Mouse (Mus musculus): ENCODE data around the gene Fgf13. TPM values are rescaled to one million over a fixed set of nuclear protein-coding genes. Genes with fewer than 3 reads are reported as not detected.

Gene Fgf13
- polyA plus RNA-seq, 1 experiment from 2014 or later, result 18.1 TPM

DNA sequence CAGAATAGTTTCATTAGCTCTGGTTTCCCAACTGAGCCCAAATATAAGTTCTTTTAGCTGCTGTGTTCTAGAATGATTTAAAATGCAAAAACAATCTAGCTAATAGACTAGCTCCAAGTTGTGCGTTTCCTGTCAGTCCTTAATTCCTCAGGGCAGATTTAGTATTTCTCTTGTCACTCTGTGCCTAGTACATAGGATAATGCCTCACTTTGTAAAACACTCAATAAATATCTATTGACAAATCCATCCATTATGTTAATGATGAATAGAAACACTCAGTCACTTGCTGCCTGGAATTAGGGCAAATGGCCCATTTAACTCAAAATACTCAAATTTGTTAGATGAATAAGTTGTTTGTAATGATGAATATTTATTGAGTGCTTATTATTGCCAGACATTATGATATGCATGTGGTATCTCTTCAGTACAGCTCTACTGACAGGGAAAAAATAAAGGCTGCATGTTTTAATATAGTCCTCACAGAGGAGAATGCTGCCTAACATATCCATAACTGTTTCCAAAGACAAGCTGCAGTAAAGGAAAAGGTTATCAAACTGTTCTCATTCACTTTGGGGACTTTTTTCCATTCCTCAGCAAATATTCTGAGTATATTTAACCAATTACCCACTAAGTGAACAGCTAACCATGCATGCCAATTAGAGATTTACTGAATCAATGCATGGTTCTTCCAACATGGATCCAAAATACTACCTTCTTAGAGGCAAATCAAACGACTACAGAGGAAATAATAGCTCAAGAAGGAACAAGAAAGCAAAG is 327.0 kb downstream of the Fgf13 start:
- WGBS, result 27% methylated on average over 2 of the region's 2 CpGs
- DNase-seq (ENCODE audit: low spot score) (no peak), ATAC-seq (replicated peaks; ENCODE audit: low FRiP score) (peak; percentile 71)
- H3K4me3 ChIP-seq (ENCODE audit: low read depth, low read length), result no peak overlapping the region
- no peaks in the 10 kb centered on the region for H3K27me3 ChIP-seq (ENCODE audit: control insufficient read depth, insufficient read depth, low read length)
- no peaks in the 10 kb centered on the region for H3K9me3 ChIP-seq (ENCODE audit: control insufficient read depth, low read length)
- H3K4me1 ChIP-seq (replicated peaks; ENCODE audit: control insufficient read depth, insufficient read depth, low read length), result no peaks in the 10 kb centered on the region
- H3K4me2 ChIP-seq (ENCODE audit: low read depth, low read length, severe bottlenecking), result no peak overlapping the region
- no peak overlapping the region for H3K9ac ChIP-seq (ENCODE audit: low read length)
- no peaks in the 10 kb centered on the region for H3K36me3 ChIP-seq (ENCODE audit: control insufficient read depth, insufficient read depth, low read length)
- H3K27ac ChIP-seq (ENCODE audit: low read depth, low read length), result no peak overlapping the region

DNA sequence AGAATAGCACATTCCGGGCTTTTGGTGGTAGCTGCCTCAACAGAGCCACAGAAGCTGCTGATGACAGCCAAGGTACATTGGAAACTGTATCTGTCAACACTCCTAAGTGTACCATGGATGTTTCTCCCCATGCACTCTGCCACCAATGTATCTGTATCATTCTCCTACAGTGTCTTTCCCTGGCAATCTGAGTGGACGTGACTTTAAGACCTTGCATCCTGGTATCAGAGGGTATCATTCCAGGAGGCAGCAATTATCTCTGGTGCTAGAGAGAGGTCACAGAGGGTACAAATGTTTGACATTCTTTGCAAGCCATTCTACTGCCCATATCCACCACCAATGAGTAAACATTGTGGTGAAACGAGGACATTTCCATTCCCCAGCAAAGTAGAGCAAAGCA is 347.2 kb downstream of the Fgf13 start:
- Histone ChIP-seq H3K36me3 (ENCODE audit: control insufficient read depth, insufficient read depth, low read length) (no peaks in the 10 kb centered on the region), H3K9me3 (ENCODE audit: control insufficient read depth, low read length) (no peaks in the 10 kb centered on the region), H3K9ac (ENCODE audit: low read length) (no peak overlapping the region), H3K4me2 (ENCODE audit: low read depth, low read length, severe bottlenecking) (no peak overlapping the region), H3K27ac (ENCODE audit: low read depth, low read length) (no peak overlapping the region), H3K4me3 (ENCODE audit: low read depth, low read length) (no peak overlapping the region), H3K27me3 (ENCODE audit: control insufficient read depth, insufficient read depth, low read length) (no peaks in the 10 kb centered on the region), H3K4me1 (replicated peaks; ENCODE audit: control insufficient read depth, insufficient read depth, low read length) (no peaks in the 10 kb centered on the region)
- DNase-seq (ENCODE audit: low spot score) (no peak), ATAC-seq (replicated peaks; ENCODE audit: low FRiP score) (no peak)
- 85% methylated on average over 3 of the region's 3 CpGs for WGBS

DNA sequence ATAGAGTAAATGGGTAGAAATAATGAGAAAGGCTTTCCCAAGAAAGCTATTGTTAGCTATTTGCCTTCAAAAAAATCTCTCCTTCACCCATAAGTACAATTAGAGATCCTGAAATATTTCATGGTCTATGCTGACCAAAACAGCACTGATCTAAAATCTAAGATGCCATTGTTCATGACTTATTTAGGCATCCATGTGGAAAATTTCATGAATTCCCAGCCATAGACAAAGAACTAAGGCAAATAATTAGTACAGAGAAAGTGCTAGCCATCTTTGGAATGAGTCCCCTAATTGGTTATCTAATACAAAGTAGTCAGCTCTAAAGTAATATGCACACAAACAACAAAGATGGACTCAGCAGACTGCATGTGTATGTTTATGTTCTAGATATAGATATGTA is 366.7 kb downstream of the Fgf13 start:
- Histone ChIP-seq H3K9me3 (ENCODE audit: control insufficient read depth, low read length) (no peaks in the 10 kb centered on the region), H3K27ac (ENCODE audit: low read depth, low read length) (no peak overlapping the region), H3K36me3 (ENCODE audit: control insufficient read depth, insufficient read depth, low read length) (no peaks in the 10 kb centered on the region), H3K4me1 (replicated peaks; ENCODE audit: control insufficient read depth, insufficient read depth, low read length) (no peaks in the 10 kb centered on the region), H3K27me3 (ENCODE audit: control insufficient read depth, insufficient read depth, low read length) (no peaks in the 10 kb centered on the region), H3K4me3 (ENCODE audit: low read depth, low read length) (no peak overlapping the region), H3K4me2 (ENCODE audit: low read depth, low read length, severe bottlenecking) (no peak overlapping the region), H3K9ac (ENCODE audit: low read length) (no peak overlapping the region)
- DNase-seq (ENCODE audit: low spot score), result no peak
- ATAC-seq (replicated peaks; ENCODE audit: low FRiP score), result no peak

DNA sequence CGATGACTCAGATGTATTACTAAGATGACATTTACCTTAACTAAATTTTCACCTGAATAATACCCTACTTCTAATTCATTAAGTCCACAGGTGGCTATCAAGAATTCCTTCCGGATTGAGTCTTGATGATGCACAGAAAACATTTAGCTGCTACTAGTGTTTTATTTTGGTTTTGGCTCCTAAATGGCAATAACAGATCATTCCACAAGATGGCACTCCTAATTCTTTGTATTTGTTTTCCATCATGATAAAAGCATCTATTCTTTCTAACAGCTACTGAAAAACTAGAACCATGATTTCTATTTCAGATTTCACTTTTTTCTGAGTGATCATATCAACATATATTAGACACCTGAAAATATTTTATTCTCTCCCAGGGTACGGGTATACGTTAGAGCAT is 373.7 kb downstream of the Fgf13 start:
- Histone ChIP-seq H3K4me3 (ENCODE audit: low read depth, low read length) (no peak overlapping the region), H3K9ac (ENCODE audit: low read length) (no peak overlapping the region), H3K36me3 (ENCODE audit: control insufficient read depth, insufficient read depth, low read length) (no peaks in the 10 kb centered on the region), H3K27ac (ENCODE audit: low read depth, low read length) (no peak overlapping the region), H3K4me1 (replicated peaks; ENCODE audit: control insufficient read depth, insufficient read depth, low read length) (no peaks in the 10 kb centered on the region), H3K9me3 (ENCODE audit: control insufficient read depth, low read length) (no peaks in the 10 kb centered on the region), H3K27me3 (ENCODE audit: control insufficient read depth, insufficient read depth, low read length) (no peaks in the 10 kb centered on the region), H3K4me2 (ENCODE audit: low read depth, low read length, severe bottlenecking) (no peak overlapping the region)
- no peak for ATAC-seq (replicated peaks; ENCODE audit: low FRiP score)
- DNase-seq (ENCODE audit: low spot score), result no peak
- WGBS, result 76% methylated on average over 4 of the region's 4 CpGs

DNA sequence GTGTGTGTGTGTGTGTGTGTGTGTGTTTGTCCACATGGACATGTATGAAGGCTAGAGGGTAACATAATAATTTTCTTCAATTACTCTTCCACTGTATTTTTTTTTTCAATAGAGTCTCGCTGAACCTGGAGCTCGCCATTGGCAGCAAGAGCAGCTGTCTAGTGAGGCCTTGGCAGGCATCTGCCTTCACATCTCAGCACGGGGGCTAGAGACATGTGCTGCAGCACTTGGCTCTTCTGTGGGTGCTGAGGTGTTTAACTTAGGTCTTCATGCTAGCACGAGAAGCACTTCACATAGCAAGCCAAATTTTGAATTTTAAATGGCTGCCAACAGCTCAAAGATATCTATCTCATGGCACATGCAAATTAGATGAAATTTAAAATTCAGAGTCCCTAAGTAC is 380.9 kb downstream of the Fgf13 start:
- DNase-seq (ENCODE audit: low spot score) (no peak), ATAC-seq (replicated peaks; ENCODE audit: low FRiP score) (no peak)
- H3K27me3 ChIP-seq (ENCODE audit: control insufficient read depth, insufficient read depth, low read length), result no peaks in the 10 kb centered on the region
- no peak overlapping the region for H3K4me3 ChIP-seq (ENCODE audit: low read depth, low read length)
- H3K4me2 ChIP-seq (ENCODE audit: low read depth, low read length, severe bottlenecking), result no peak overlapping the region
- H3K9me3 ChIP-seq (ENCODE audit: control insufficient read depth, low read length), result no peaks in the 10 kb centered on the region
- no peak overlapping the region for H3K27ac ChIP-seq (ENCODE audit: low read depth, low read length)
- H3K9ac ChIP-seq (ENCODE audit: low read length), result no peak overlapping the region
- no peaks in the 10 kb centered on the region for H3K36me3 ChIP-seq (ENCODE audit: control insufficient read depth, insufficient read depth, low read length)
- no peaks in the 10 kb centered on the region for H3K4me1 ChIP-seq (replicated peaks; ENCODE audit: control insufficient read depth, insufficient read depth, low read length)
- WGBS, result 87% methylated on average over 4 of the region's 4 CpGs

DNA sequence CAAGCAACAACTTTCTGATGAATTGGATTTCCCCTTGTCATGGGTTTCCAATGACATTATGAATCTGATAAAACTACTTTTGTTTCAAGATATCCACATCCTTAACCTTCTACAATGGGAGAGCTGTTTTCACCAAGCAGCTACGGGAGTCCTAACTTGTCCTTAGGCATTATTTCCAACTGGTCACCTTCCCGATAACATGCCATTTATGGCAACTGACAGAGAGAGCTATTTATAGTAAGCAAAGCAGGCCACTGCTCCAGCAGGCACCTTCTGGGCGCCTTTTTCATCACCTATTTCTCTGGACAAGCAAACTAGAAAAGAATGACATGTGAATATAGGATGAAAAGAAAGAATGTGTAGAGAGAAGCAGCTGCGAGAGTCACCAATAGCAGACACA is 385.5 kb downstream of the Fgf13 start:
- Histone ChIP-seq H3K27me3 (ENCODE audit: control insufficient read depth, insufficient read depth, low read length) (no peaks in the 10 kb centered on the region), H3K36me3 (ENCODE audit: control insufficient read depth, insufficient read depth, low read length) (no peaks in the 10 kb centered on the region), H3K4me3 (ENCODE audit: low read depth, low read length) (no peak overlapping the region), H3K4me2 (ENCODE audit: low read depth, low read length, severe bottlenecking) (no peak overlapping the region), H3K4me1 (replicated peaks; ENCODE audit: control insufficient read depth, insufficient read depth, low read length) (0 out of 2 replicates have a peak, but pooled peaks cover 2% of the 10 kb centered on the region), H3K9ac (ENCODE audit: low read length) (no peak overlapping the region), H3K9me3 (ENCODE audit: control insufficient read depth, low read length) (no peaks in the 10 kb centered on the region), H3K27ac (ENCODE audit: low read depth, low read length) (no peak overlapping the region)
- no peak for ATAC-seq (replicated peaks; ENCODE audit: low FRiP score)
- 53% methylated on average over 4 of the region's 4 CpGs for WGBS
- DNase-seq (ENCODE audit: low spot score), result no peak

DNA sequence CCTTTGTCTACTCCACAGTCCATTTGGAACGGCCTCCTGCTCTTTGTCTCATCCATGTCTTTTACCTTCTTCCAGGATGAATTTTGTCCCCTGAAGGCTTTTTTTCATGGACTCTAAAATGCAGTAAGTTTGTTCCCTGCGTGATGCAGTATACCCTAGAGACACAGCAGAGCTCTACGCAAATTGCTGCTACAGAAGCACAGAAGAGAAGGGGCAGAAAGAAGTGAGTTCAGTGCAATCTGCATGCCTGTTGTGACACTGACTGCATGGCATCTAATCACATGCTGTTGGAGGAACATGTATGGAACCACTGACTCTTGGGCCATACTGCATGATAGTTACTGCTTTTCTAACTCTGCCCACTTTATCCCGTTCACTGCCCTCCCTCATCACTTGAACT is 388.2 kb downstream of the Fgf13 start:
- no peak for DNase-seq (ENCODE audit: low spot score)
- Histone ChIP-seq H3K4me3 (ENCODE audit: low read depth, low read length) (no peak overlapping the region), H3K27ac (ENCODE audit: low read depth, low read length) (no peak overlapping the region), H3K9ac (ENCODE audit: low read length) (no peak overlapping the region), H3K9me3 (ENCODE audit: control insufficient read depth, low read length) (no peaks in the 10 kb centered on the region), H3K4me1 (replicated peaks; ENCODE audit: control insufficient read depth, insufficient read depth, low read length) (0 out of 2 replicates have a peak, but pooled peaks cover 2% of the 10 kb centered on the region), H3K4me2 (ENCODE audit: low read depth, low read length, severe bottlenecking) (no peak overlapping the region), H3K27me3 (ENCODE audit: control insufficient read depth, insufficient read depth, low read length) (no peaks in the 10 kb centered on the region), H3K36me3 (ENCODE audit: control insufficient read depth, insufficient read depth, low read length) (no peaks in the 10 kb centered on the region)
- ATAC-seq (replicated peaks; ENCODE audit: low FRiP score), result no peak
- 50% methylated on average over 4 of the region's 4 CpGs for WGBS

DNA sequence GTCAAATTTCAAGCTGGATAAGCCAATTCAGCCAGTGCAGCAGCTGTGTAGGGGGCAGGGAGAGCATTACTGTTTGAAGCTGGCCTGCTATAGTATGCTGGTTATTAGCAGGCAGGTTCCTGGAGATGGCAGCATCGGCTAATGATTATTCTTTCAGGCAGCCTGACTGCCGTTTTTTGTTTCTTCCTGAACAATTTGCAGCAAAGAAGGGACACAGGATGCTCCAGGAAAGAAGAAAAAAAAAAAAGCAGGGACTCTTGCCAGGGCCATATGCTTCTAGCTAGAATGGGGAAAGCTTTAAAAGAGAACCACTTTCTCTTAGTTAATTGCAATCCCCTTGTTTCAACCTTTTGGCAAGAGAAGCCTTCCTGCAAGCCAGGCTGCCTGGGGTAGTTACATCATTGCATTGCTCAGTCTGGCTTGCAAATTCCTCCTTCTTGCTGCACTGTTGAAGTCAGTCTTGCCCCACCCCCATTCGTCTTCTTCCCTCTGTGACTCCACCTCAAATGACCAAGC is 388.7 kb downstream of the Fgf13 start:
- Histone ChIP-seq H3K36me3 (ENCODE audit: control insufficient read depth, insufficient read depth, low read length) (no peaks in the 10 kb centered on the region), H3K4me2 (ENCODE audit: low read depth, low read length, severe bottlenecking) (no peak overlapping the region), H3K4me3 (ENCODE audit: low read depth, low read length) (no peak overlapping the region), H3K27me3 (ENCODE audit: control insufficient read depth, insufficient read depth, low read length) (no peaks in the 10 kb centered on the region), H3K9me3 (ENCODE audit: control insufficient read depth, low read length) (no peaks in the 10 kb centered on the region), H3K4me1 (replicated peaks; ENCODE audit: control insufficient read depth, insufficient read depth, low read length) (0 out of 2 replicates have a peak, but pooled peaks cover 2% of the 10 kb centered on the region), H3K27ac (ENCODE audit: low read depth, low read length) (no peak overlapping the region), H3K9ac (ENCODE audit: low read length) (no peak overlapping the region)
- peak; percentile 57 for DNase-seq (ENCODE audit: low spot score)
- 12% methylated on average over 3 of the region's 3 CpGs for WGBS
- ATAC-seq (replicated peaks; ENCODE audit: low FRiP score), result peak; percentile 86

DNA sequence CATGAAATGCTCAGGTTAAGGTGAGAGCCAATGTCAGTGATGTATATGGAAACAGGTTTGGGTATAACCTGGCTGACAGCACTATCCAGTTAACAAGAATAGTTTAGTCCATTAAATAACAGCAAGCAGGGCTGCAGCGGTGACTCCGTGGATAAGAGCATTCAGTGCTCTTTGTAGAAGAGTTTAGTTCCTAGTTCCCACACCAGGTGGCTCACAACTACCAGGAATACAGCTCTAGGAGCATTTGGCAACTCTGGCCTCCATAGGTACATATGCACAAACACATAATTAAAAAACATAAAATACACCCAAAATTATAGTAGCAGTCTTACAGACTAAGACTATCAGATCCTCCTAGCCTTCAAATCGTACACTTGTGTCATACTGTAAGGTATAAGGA is 390.2 kb downstream of the Fgf13 start:
- Histone ChIP-seq H3K27me3 (ENCODE audit: control insufficient read depth, insufficient read depth, low read length) (no peaks in the 10 kb centered on the region), H3K36me3 (ENCODE audit: control insufficient read depth, insufficient read depth, low read length) (no peaks in the 10 kb centered on the region), H3K4me3 (ENCODE audit: low read depth, low read length) (no peak overlapping the region), H3K4me2 (ENCODE audit: low read depth, low read length, severe bottlenecking) (no peak overlapping the region), H3K27ac (ENCODE audit: low read depth, low read length) (no peak overlapping the region), H3K9ac (ENCODE audit: low read length) (no peak overlapping the region), H3K9me3 (ENCODE audit: control insufficient read depth, low read length) (no peaks in the 10 kb centered on the region), H3K4me1 (replicated peaks; ENCODE audit: control insufficient read depth, insufficient read depth, low read length) (0 out of 2 replicates have a peak, but pooled peaks cover 2% of the 10 kb centered on the region)
- no peak for DNase-seq (ENCODE audit: low spot score)
- no peak for ATAC-seq (replicated peaks; ENCODE audit: low FRiP score)
- WGBS, result 62% methylated on average over 3 of the region's 3 CpGs
